Mouse (Mus musculus) spleen, postnatal 36 days (tissue): ENCODE results near the gene Ybx3.
A peak's percentile ranks its signal among the peaks of the same experiment; 100 is the strongest.

Source experiments
- DNase-seq, 2 experiments: peaks; one replicate each; pipeline ENCODE4 v3.0.0; 2022; ENCODE audit warnings: low spot score in 2 of 2, mixed read lengths in 1 of 2

Gene Ybx3

GRCm38 (mm10) chr6:131383713-131384330 is 4.5 kb downstream of the Ybx3 start:
- DNase-seq: no peak

- DNase-seq: no peak
Measured at GRCm38 (mm10) chr6:131382984-131383337, 5.3 kb downstream of the Ybx3 start.

DNA sequence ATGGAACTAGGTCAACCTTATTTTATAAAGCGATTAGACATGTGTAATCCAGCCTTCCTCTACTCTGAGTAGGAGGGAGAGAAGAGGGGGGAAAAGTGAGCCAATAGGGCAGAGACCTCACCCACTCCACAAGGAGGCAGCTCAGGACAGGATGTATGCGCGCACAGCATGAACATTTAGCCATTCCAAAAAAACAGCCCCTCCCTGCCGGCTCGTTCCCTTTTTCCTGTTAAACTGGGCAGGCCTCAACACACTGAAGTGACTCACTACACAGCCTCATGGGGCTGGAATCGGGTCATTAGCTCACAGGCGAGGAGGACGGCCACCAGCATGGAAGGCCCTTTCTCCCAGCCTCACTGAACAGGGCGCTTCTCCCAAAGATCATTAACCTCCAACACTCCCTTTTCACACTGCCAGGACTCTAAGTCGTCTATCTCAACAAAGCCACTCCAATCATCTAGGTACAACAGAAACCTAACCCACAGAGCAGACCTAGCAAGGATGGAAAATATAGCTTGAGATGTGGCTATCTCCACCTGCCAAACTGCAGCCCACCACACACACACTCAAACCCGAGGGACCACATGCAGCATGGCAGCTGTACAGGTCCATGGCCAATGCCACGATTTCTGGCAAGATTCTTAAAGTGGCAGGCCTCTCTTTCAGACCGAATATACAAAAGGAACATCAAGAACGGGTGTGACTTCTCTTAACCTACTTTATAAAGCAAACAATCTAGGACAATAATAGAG is 5.9 kb downstream of the Ybx3 start:
- DNase-seq: no peak

GRCm38 (mm10) chr6:131378858-131379428 is 9.3 kb downstream of the Ybx3 start:
- DNase-seq: no peak

GRCm38 (mm10) chr6:131377378-131377777 is 10.9 kb downstream of the Ybx3 start:
- DNase-seq: no peak

DNA sequence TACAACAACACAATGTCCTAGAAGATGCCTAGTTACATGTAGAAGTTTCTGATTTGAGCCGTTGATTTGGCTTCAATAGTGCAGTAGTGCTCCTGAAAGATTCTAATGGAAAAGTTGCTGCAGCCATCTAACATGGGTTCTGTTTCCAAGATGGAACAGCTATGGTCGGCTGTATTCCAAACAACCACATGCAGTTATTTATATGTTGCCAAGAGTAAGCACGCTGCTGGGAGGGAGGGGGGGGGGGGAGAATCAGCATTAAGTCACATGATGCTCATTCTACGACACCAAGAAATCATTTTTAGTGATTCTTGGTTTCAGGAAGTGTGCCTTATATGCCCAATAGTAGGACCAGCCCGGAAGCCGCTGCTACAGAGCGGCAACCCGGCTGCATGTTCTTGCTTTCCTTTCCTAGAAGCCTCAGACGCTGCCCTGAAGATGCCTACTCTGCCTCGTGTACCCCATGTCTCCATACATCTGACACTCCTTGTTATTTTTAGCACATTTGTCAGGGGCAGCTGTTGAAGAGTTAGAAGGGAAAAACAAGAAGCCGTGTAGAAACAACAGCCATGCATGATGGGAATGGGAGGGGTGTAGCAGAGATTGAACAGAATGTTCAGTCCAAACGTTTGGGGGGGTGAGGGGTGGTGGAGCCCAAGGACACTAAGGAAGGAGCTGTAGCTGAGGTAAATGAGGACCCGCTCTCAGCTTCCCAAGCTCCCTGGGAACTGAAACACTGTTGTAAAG is 13.5 kb downstream of the Ybx3 start:
- DNase-seq: no peak

DNA sequence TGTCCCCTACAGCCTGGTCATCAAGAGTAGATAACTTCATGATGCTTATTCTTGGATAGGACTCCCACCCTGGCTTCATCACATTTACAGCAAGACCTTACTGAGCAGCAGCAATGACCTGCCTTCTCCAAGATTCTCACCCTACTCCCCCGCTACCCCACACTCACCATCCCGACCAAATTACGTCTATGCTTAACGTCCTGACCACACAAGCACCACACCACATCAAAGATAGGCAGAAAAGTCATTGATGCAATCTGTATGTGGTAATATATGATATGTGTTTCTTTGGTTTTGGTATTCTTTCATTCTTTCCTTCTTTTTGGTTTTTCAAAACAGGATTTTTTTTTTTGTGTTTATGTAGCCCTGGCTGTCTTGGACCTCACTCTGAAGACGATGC is 15.1 kb downstream of the Ybx3 start:
- DNase-seq: no peak

GRCm38 (mm10) chr6:131370767-131371166 is 17.5 kb downstream of the Ybx3 start:
- DNase-seq: no peak

GRCm38 (mm10) chr6:131369866-131370616 is 18.2 kb downstream of the Ybx3 start:
- no peak for DNase-seq

GRCm38 (mm10) chr6:131367101-131367500 is 21.2 kb downstream of the Ybx3 start:
- peak; percentile 9 to 16 for DNase-seq

DNA sequence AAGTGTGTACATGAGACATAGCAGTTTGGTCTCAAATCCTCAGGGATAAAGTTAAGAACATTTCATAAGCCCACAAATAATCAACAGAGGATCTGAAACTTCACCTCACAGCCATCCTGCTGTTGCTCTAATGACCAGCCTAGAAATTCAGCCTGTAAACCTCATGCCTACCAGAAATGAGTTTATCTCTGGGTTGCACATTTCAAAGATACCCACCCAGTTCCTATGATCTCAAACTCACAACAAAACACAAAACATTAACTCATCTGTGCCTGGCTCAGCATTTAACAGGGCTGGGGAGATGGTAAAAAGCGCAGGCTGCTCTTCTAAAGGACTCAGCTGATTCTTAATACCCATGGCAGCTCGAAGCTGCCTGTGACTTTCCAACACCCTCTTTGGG is 23.9 kb downstream of the Ybx3 start:
- DNase-seq: peak in 1 of 2 experiments; percentile 10

- no peak for DNase-seq
Measured at GRCm38 (mm10) chr6:131362987-131363765, 25.1 kb downstream of the Ybx3 start.

DNA sequence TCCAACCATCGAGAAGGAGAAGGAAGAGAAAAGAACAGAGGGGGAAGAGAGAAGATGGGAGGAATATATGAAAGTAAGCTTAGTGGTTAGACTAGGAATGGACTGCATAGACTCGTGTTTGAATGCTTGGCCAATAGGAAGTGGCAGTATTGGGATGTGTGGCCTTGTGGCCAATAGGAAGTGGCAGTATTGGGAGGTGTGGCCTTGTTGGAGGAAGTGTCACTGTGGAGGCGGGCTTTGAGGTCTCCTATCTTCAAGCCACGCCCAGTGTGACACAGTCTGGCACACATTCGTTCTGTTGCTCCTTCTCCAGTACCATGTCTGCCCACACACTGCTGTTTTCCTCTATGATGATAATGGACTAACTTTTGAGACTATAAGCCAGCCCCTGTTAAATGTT is 27.6 kb downstream of the Ybx3 start:
- peak; percentile 10 to 41 for DNase-seq

DNA sequence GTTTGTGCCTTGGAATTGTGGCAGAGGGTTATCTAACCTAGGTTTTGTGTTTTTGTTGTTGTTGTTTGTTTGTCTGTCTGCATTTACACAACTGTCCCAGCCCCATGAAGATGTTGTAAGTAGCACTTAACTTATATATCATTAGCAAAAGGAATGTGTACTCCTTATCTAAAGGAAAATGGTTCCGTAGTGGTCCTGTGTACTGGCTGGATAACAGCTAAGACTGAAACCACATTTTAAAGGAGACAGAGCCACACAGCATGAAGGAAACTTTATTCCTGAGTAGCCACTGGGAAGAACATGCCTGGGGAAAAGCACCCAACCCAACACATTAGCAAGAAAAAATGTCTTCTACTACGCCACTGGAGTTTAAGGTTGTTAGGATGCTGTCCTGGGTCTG is 28.7 kb downstream of the Ybx3 start:
- DNase-seq: no peak

GRCm38 (mm10) chr6:131354913-131355312 is 33.4 kb downstream of the Ybx3 start:
- DNase-seq: no peak

DNA sequence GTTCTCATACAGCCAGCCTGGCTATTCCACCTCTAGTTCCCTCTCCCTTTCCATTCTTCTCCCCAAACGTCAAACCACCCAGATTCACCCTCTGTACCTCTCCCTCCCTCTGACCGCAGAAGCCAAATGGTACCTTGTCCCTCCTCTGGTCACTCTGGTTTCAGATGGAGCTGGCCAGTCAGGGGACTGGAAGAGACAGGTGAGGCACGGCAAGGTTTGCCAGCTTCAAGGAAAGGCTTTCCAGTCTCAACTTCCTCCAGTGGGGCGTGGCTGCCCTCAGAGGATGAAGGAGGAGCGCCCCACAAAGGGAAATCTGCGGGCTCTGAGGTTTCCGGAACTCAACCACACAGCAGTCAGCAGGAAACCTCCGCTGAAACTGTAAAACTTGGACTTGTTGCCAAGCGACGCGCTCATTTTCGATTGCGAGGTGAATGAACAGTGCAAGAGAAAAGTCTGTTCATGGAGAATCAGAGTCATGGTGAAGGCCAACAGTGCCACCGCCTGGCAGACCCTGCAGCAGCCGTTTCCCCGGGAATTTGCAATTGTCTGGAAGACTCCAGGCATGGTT is 34.8 kb downstream of the Ybx3 start, which contains the start of gene Styk1:
Gene Styk1, minus strand, starts transcription at position 246 of the 568 bp plus-strand sequence.
- DNase-seq: peak; percentile 69 to 72

GRCm38 (mm10) chr6:131347026-131347425 is 41.2 kb downstream of the Ybx3 start:
- DNase-seq: no peak

GRCm38 (mm10) chr6:131344346-131344745 is 43.9 kb downstream of the Ybx3 start:
- no peak for DNase-seq

GRCm38 (mm10) chr6:131340082-131340481 is 48.2 kb downstream of the Ybx3 start:
- no peak for DNase-seq

DNA sequence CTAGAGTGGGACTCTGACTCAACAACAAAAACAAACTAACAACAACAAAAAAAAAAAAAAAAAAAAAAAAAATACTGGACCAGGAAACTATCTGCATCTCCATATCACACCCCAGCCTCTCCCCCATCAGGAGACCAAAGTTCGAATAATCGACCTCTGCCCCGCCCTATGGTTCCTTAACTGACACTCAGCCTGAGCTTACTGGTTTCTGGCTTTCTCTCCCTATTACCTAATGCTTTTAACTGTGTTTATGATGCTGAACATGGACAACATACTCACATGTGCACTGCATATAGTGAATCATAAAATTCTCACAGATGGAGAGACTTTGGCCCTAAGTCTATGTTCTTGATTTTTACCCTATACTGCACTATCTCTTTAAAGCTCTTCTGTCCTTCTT is 49.0 kb downstream of the Ybx3 start:
- no peak for DNase-seq

- DNase-seq: no peak
Measured at GRCm38 (mm10) chr6:131338787-131339186, 49.5 kb downstream of the Ybx3 start.
